Mouse (Mus musculus) limb, embryonic 12.5 days (tissue): ENCODE measurements around the gene Vgf. TPM values are rescaled to one million over a fixed set of nuclear protein-coding genes. Genes with fewer than 3 reads are reported as not detected.
A peak's percentile ranks its signal among the peaks of the same experiment; 100 is the strongest.

Experiments
- ATAC-seq: fragments of 200-750 bp; cut with Nextera tagmentation; 2 replicates; pipeline ENCODE4 v1.8.0; 2017; ENCODE audit warnings: low read depth, moderate TSS enrichment; ENCODE audit not compliant: insufficient number of reproducible peaks, insufficient read depth, low FRiP score, low TSS enrichment
- H3K27ac ChIP-seq: fragments of 300-500 bp; sonication (generic); 2 replicates; pipeline ENCODE4 v1.5.1; 2016; ENCODE audit warnings: mild to moderate bottlenecking, moderate library complexity
- H3K27me3 ChIP-seq: fragments of 300-500 bp; sonication (generic); 2 replicates; pipeline ENCODE4 v1.6.1; 2016; ENCODE audit warnings: mild to moderate bottlenecking, moderate library complexity
- H3K36me3 ChIP-seq: fragments of 300-500 bp; sonication (generic); 2 replicates; pipeline ENCODE4 v1.6.1; 2016; ENCODE audit warnings: mild to moderate bottlenecking, moderate library complexity
- H3K4me1 ChIP-seq: fragments of 300-500 bp; sonication (generic); replicated peaks from 2 replicates; pipeline ENCODE4 v1.6.1; 2016
- H3K4me2 ChIP-seq: fragments of 300-500 bp; sonication (generic); 2 replicates; pipeline ENCODE4 v1.6.1; 2016; ENCODE audit warnings: mild to moderate bottlenecking, moderate library complexity
- H3K4me3 ChIP-seq: fragments of 300-500 bp; sonication (generic); replicated peaks from 2 replicates; pipeline ENCODE4 v1.5.1; 2016; ENCODE audit warnings: mild to moderate bottlenecking
- H3K9ac ChIP-seq: fragments of 300-500 bp; sonication (generic); replicated peaks from 2 replicates; pipeline ENCODE4 v1.6.1; 2016; ENCODE audit warnings: mild to moderate bottlenecking, moderate library complexity
- H3K9me3 ChIP-seq: fragments of 300-500 bp; sonication (generic); 2 replicates; pipeline ENCODE4 v1.6.1; 2016; ENCODE audit warnings: mild to moderate bottlenecking, moderate library complexity
- WGBS: fragments of 180-500 bp; shearing (Covaris S2); methylation state at CpG from one replicate; pipeline ENCODE4 v1.1.7; 2016; 5-methylcytosine and 5-hydroxymethylcytosine counted together
- polyA plus RNA-seq: library from polyadenylated mRNA; unstranded; fragments of >200 nt; fragmentation: Nextera tagmentation; extraction: Ambion mirVana; gene quantifications from 2 replicates; pipeline ENCODE4 v1.2.1, GENCODE M21; 2016

The Vgf gene
- polyA plus RNA-seq, 1 experiment from 2014 or later = 0.25 TPM

DNA sequence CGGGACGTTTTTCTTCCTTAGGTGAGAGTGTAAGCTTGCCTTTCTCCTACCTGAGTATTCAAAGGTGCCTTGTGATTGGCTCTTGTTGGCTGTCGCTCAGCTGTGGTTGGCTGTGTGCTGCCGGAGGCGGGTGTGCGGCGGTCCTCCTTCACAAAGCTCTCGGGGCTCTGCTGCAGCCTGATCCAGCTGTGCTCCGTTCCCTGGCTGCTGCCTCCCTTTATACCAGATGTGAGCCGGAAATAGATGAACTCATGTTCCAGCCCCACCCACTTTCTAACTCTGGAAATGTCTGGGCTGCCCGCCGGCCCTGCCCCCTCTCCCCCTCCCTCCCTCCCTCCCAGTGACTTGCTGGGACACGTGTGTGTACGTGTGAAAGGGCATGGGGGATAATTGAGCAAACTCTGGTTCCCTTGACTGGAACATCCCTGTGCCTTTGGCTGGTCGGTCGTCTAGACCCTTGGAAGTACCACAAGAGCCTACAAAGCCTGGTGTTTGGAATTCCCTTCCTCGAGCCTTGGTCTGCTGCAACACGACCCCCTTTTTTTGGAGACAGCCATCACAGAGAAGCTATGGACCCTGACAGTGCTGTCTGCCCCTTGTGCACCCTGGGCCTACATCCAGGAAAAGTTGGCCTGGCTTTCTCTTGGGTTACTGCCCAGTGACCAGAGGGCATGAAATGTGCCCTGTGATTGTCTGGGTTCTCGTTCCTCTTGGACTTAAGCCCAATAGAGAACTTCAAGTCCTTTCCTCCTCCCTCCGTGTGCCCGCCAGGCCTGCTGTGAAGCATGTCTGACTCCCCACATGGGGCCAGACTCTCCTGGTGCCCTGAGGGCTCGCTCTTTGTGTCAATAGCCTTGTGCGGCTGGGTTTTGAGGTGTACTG is 46.1 kb downstream of the Vgf start, which contains the start of gene Serpine1:
Serpine1 (minus strand) TSS at position 190 of the 882 bp plus-strand sequence.
- peaks cover 13% of the 10 kb centered on the region for H3K4me1 ChIP-seq
- H3K4me2 ChIP-seq = peak within 1 kb of the TSS; percentile 53
- H3K27me3 ChIP-seq = no peaks in the 10 kb centered on the region
- peak within 1 kb of the TSS; percentile 80 for H3K27ac ChIP-seq
- peak within 1 kb of the TSS; percentile 32 for H3K4me3 ChIP-seq
- no peaks in the 10 kb centered on the region for H3K9me3 ChIP-seq
- H3K9ac ChIP-seq = peak within 1 kb of the TSS; percentile 47; the same call in 1 of the 2 replicates
- 20% methylated on average over 23 of the region's 23 CpGs for WGBS
- peak; percentile 95 for ATAC-seq
- no peaks in the 10 kb centered on the region for H3K36me3 ChIP-seq

DNA sequence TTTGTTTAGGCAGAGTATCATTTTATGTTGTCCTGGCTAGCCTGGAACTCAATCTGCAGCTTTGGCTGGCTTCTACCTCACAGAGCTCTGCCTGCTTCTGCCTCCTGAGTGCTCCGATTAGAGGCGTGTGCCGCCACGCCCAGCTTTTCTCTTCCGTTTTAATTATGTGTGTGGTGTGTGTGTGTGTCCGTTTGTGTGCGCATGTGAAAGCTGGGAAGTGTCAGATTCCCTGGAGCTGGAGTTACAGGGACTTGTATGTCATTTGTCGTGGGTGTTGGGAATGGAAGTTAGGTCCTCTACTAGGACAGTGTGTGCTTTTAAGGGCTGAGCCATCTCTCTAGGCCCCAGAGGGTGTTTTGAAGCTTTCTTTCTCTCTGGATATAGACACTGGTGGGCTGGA is 46.9 kb downstream of the Vgf start:
- H3K4me3 ChIP-seq = no peak overlapping the region
- H3K4me1 ChIP-seq = peaks cover 13% of the 10 kb centered on the region
- ATAC-seq = no peak
- H3K4me2 ChIP-seq = no peak overlapping the region
- no peaks in the 10 kb centered on the region for H3K9me3 ChIP-seq
- no peaks in the 10 kb centered on the region for H3K36me3 ChIP-seq
- no peak overlapping the region for H3K9ac ChIP-seq
- no peak overlapping the region for H3K27ac ChIP-seq
- WGBS = 90% methylated on average over 8 of the region's 8 CpGs
- no peaks in the 10 kb centered on the region for H3K27me3 ChIP-seq

DNA sequence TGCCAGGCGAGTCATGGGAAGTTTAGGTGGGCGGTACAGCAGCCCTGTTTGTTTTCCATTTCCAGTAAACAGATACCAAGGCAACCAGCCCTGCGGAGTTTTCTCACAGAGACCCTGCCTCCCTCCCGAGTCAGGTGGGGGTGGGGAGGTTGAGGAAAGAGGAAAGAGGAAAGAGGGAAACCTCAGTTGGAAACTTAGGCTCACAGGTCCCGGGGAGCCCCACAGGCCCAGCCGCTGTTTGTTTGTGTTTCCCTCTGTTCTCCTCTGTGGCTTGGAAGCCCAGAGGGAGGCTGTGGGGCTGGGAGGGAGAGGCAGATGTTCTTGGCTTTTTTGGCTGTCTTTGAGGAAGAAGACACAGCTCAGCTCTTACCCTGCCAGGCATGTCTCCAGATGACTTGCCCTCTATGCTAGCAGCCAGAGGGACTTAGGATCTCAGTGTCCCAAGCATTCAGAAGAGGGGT is 48.0 kb downstream of the Vgf start:
- H3K36me3 ChIP-seq = no peaks in the 10 kb centered on the region
- peaks cover 19% of the 10 kb centered on the region for H3K4me1 ChIP-seq
- WGBS = 35% methylated on average over 6 of the region's 6 CpGs
- H3K4me2 ChIP-seq = no peak overlapping the region
- ATAC-seq = no peak
- no peaks in the 10 kb centered on the region for H3K27me3 ChIP-seq
- H3K27ac ChIP-seq = no peak overlapping the region
- no peaks in the 10 kb centered on the region for H3K9me3 ChIP-seq
- no peak overlapping the region for H3K9ac ChIP-seq
- no peak overlapping the region for H3K4me3 ChIP-seq

DNA sequence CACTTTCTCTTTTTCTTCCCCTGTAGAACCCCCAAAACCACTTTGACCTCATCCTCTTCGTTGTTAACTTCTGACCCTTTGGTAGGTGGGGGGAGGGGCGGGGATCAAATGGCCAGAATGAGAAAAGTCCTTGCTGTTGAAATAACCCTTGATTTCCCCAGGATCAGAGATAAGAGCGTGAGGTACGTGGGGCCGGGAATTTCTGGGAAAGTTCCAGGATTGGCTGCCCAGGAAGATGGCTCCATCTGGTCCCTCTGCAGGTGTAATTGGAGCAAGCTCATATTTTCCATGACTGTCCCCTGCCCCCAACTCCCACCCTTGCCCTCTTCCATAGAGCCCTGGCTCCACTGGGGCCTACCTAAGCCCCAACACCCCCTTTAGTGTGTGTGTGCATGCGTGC is 49.5 kb downstream of the Vgf start:
- WGBS = 73% methylated on average over 6 of the region's 6 CpGs
- H3K36me3 ChIP-seq = no peaks in the 10 kb centered on the region
- no peak overlapping the region for H3K4me3 ChIP-seq
- no peaks in the 10 kb centered on the region for H3K9me3 ChIP-seq
- H3K4me2 ChIP-seq = no peak overlapping the region
- no peak overlapping the region for H3K27ac ChIP-seq
- H3K27me3 ChIP-seq = no peaks in the 10 kb centered on the region
- ATAC-seq = no peak
- no peak overlapping the region for H3K9ac ChIP-seq
- peaks cover 19% of the 10 kb centered on the region for H3K4me1 ChIP-seq

DNA sequence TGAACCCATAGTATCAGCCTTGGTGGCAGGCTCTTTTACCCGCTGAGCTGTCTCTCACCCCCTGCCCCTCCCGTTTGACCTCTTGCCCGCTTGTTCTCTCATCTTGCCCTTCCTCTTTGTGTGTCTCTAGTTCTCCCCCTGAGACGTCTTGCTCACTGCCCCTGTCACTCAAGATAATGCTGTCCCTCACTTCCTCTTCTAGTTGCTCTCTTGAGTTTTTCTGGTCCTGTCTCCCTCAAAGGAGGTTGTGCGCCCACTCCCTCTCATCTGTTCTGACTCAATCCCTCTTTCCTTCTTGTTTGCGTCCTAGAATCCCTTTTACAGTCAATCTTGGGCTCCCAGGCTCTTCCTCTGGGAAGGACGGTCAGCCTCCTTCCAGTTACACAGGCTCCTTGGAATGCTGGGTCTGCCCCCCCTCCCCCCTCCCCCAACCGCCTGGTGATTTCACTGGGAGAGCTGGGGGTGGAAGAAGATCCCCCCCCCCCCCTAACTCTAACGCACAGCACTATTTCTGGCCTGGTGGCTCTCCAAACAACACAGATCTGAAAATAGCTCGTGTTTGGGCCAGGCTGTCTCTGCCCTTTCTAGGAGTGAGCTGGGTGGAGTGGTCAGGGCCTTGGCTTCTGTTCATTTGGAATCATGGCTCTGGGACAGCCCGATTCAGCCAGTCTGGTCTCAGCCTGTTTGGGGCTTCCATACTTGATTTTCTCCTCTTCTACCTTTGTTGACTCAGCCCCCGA is 50.2 kb downstream of the Vgf start:
- H3K9ac ChIP-seq = no peak overlapping the region
- 55% methylated on average over 12 of the region's 12 CpGs for WGBS
- ATAC-seq = no peak
- H3K4me3 ChIP-seq = no peak overlapping the region
- no peaks in the 10 kb centered on the region for H3K27me3 ChIP-seq
- H3K4me2 ChIP-seq = no peak overlapping the region
- peaks cover 19% of the 10 kb centered on the region for H3K4me1 ChIP-seq
- no peaks in the 10 kb centered on the region for H3K36me3 ChIP-seq
- H3K27ac ChIP-seq = no peak overlapping the region
- no peaks in the 10 kb centered on the region for H3K9me3 ChIP-seq

DNA sequence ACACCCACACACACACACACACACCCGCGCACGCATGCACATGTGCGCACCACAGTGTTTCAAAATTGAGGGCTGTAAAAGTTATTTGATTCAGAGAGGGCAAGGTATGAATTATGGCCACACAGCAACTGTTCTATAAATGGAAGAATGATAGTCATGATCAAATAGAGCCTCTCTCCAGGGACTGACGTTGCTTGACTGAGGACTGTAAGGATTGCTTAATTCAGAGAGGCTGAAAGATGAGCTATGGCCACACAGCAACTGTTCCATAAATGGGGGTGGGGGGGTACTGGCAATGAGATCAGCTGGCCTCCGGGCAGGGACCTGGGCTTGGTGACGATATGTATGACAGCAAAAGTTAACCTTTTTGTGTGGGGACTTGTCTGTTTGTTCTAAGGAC is 51.0 kb downstream of the Vgf start:
- 91% methylated on average over 7 of the region's 7 CpGs for WGBS
- Histone ChIP-seq H3K27ac (no peak overlapping the region), H3K9ac (no peak overlapping the region), H3K4me3 (no peak overlapping the region), H3K27me3 (no peaks in the 10 kb centered on the region), H3K4me1 (peaks cover 18% of the 10 kb centered on the region), H3K9me3 (0 out of 2 replicates have a peak, but pooled peaks cover 4% of the 10 kb centered on the region), H3K36me3 (no peaks in the 10 kb centered on the region), H3K4me2 (no peak overlapping the region)
- no peak for ATAC-seq

DNA sequence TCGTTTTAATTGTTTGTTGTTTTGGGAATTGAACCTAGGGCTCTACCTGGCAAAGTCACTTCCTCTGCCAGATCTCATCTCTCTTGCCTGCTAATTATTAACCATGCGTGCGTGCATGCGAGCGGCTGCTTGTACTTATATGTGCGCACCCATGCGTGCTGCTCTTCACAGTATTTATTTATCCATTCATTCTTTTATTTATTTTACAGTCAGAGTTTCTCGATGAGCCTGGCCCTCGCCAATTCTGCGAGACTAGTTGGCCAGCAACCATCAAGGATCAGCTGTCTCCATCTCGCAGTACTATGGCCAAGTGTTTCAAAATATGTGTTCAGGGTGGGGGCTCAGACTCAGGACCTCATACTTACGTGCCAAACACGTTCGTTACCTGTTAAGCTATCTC is 51.8 kb downstream of the Vgf start:
- Histone ChIP-seq H3K9me3 (0 out of 2 replicates have a peak, but pooled peaks cover 4% of the 10 kb centered on the region), H3K36me3 (no peaks in the 10 kb centered on the region), H3K9ac (no peak overlapping the region), H3K27ac (no peak overlapping the region), H3K4me1 (0 out of 2 replicates have a peak, but pooled peaks cover 12% of the 10 kb centered on the region), H3K4me2 (no peak overlapping the region), H3K4me3 (no peak overlapping the region), H3K27me3 (no peaks in the 10 kb centered on the region)
- WGBS = 91% methylated on average over 14 of the region's 14 CpGs
- no peak for ATAC-seq

DNA sequence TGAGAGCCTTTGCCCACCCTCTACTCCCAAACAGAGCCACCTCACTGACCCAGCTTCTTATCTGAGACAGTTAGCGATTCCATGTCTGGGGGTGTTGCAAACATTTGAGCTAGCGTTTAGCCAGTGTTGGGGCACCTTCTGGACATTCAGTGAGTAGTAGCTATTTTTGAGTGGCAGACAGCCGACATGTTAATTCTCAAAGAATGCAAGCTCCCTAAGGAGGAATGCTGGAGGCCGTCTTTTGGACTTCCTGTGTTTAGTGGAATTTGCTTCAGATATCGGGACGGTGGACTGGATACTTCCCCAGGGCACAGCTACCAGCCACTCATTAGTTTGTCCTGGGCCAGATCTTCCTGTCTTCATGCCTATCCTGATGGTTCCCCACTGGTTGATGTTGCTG is 52.4 kb downstream of the Vgf start:
- Histone ChIP-seq H3K9ac (no peak overlapping the region), H3K36me3 (no peaks in the 10 kb centered on the region), H3K4me1 (0 out of 2 replicates have a peak, but pooled peaks cover 12% of the 10 kb centered on the region), H3K4me3 (no peak overlapping the region), H3K27ac (no peak overlapping the region), H3K9me3 (0 out of 2 replicates have a peak, but pooled peaks cover 4% of the 10 kb centered on the region), H3K27me3 (no peaks in the 10 kb centered on the region), H3K4me2 (no peak overlapping the region)
- 53% methylated on average over 6 of the region's 6 CpGs for WGBS
- ATAC-seq = no peak

DNA sequence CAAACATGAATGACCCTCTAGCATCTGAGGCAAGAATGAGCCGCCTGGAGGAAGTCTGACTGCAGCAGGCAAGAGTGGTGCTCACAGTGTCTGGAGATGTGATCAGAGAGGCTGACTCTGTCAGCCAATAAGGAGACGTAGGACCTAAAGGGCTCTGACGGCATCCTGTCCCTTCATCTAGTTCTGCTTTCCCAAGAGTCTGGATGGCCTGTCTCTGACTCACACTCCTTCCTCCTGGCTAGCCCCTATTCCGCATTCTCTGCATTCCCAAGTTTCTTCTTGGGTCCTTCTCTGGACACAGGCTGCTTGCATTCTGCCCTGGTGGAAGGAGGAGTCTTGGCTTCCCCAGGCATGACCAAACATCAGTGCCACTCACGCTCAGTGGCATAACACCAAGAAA is 53.7 kb downstream of the Vgf start:
- H3K9me3 ChIP-seq = 0 out of 2 replicates have a peak, but pooled peaks cover 4% of the 10 kb centered on the region
- no peak for ATAC-seq
- no peak overlapping the region for H3K4me2 ChIP-seq
- no peak overlapping the region for H3K27ac ChIP-seq
- no peaks in the 10 kb centered on the region for H3K36me3 ChIP-seq
- 0 out of 2 replicates have a peak, but pooled peaks cover 6% of the 10 kb centered on the region for H3K4me1 ChIP-seq
- 41% methylated on average over 5 of the region's 5 CpGs for WGBS
- no peak overlapping the region for H3K4me3 ChIP-seq
- no peaks in the 10 kb centered on the region for H3K27me3 ChIP-seq
- 0 out of 2 replicates have a peak overlapping the region, but pooled peaks have one; percentile 23 for H3K9ac ChIP-seq
